Mouse (Mus musculus) hindbrain, embryonic 10.5 days (tissue): ENCODE results near the gene Nfic. TPM values are rescaled to one million over a fixed set of nuclear protein-coding genes. Genes with fewer than 3 reads are reported as not detected.

Experiments
- DNase-seq: peaks from one replicate; pipeline ENCODE4 v3.0.0-alpha.2; 2017; ENCODE audit warnings: low spot score
- H3K27ac ChIP-seq: fragments of 300-500 bp; sonication (generic); 2 replicates; pipeline ENCODE4 v1.5.1; 2016; ENCODE audit warnings: mild to moderate bottlenecking, moderate library complexity
- H3K27me3 ChIP-seq: fragments of 300-500 bp; sonication (generic); 2 replicates; pipeline ENCODE4 v1.6.1; 2016; ENCODE audit warnings: mild to moderate bottlenecking; ENCODE audit not compliant: poor library complexity, insufficient read depth, severe bottlenecking
- H3K36me3 ChIP-seq: fragments of 300-500 bp; sonication (generic); 2 replicates; pipeline ENCODE4 v1.6.1; 2016; ENCODE audit warnings: mild to moderate bottlenecking, moderate library complexity
- H3K4me1 ChIP-seq: fragments of 300-500 bp; sonication (generic); replicated peaks from 2 replicates; pipeline ENCODE4 v1.6.1; 2016; ENCODE audit warnings: mild to moderate bottlenecking
- H3K4me3 ChIP-seq: fragments of 300-500 bp; sonication (generic); 2 replicates; pipeline ENCODE4 v1.5.1; 2016; ENCODE audit warnings: mild to moderate bottlenecking, moderate library complexity
- H3K9me3 ChIP-seq: fragments of 300-500 bp; sonication (generic); 2 replicates; pipeline ENCODE4 v1.6.1; 2016; ENCODE audit warnings: mild to moderate bottlenecking, moderate library complexity
- WGBS: fragments of 180-500 bp; shearing (Covaris S2); methylation state at CpG from one replicate; pipeline ENCODE4 v1.1.7; 2016; 5-methylcytosine and 5-hydroxymethylcytosine counted together
- polyA plus RNA-seq: library from polyadenylated mRNA; unstranded; fragments of >200 nt; fragmentation: Nextera tagmentation; extraction: Ambion mirVana; gene quantifications from 2 replicates; pipeline ENCODE4 v1.2.1, GENCODE M21; 2016

Nfic gene
- polyA plus RNA-seq, 1 experiment from 2014 or later = 16.0 TPM

DNA sequence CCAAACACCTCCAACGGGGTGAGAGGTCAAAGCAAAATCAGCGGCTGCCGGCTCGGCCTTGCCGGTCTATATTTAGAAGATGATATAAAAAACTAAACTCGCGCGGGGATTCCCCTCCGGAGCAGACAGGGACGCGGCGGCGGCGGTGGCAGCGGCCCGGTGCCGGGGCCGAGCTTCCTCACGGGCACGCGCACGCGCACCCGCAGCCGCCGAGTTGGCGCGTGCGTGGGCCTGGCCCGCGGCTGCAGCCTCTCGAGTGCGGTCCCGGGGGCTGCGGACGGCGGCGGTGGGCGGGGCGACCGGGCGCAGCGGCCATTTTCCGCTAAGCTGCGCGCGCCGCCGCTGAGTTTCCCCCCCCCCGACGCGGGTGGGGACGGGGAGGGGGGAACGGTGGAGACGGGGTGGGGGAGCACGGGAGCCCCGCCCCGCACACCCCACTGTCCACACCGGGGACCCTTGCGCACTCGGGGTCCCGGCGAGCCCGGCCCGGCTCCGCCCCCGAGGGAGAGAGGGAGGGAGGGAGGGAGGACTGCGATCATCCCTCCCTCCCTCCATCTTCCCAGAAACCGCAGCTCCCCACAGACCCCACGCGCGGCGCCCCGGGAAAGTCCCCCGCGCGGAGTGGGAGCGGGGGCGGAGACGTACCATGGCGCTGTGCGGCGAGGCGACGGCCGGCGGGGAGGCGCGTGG lies 25.1 kb downstream of the Nfic start:
- Histone ChIP-seq H3K27me3 (peaks cover 78% of the 10 kb centered on the region), H3K4me1 (peaks cover 66% of the 10 kb centered on the region), H3K27ac (peak overlapping the region; percentile 95), H3K4me3 (peak overlapping the region; percentile 81), H3K36me3 (no peaks in the 10 kb centered on the region), H3K9me3 (0 out of 2 replicates have a peak, but pooled peaks cover 5% of the 10 kb centered on the region)
- WGBS = under 1% methylated on average over 70 of the region's 89 CpGs
- DNase-seq = peak; percentile 79

DNA sequence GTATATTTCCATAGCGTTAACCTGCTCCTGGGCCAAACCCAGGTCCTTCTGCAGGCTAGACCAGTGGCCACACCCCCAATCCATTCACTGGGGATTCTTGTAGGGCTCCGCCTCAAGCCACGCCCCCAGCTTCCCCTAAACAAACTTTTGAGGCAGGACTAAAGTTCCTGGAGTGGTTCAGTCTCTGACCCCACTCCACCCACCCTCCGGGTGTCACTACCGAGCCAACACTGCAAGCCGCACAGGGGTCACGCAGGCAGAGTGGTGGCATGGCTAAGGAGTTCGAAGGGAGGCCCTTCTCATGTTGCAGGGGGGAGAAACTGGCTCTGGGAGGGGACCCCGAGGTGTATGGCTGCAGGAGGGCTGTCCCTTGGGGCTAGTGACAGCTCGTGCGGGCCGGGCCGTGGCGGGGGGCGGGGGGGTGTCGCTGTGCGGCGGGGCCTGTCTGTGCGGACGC lies 25.8 kb downstream of the Nfic start:
- peaks cover 78% of the 10 kb centered on the region for H3K27me3 ChIP-seq
- 0 out of 2 replicates have a peak, but pooled peaks cover 5% of the 10 kb centered on the region for H3K9me3 ChIP-seq
- peaks cover 73% of the 10 kb centered on the region for H3K4me1 ChIP-seq
- DNase-seq = peak; percentile 71
- H3K27ac ChIP-seq = peak overlapping the region; percentile 95
- H3K4me3 ChIP-seq = peak overlapping the region; percentile 81
- no peaks in the 10 kb centered on the region for H3K36me3 ChIP-seq
- WGBS = under 1% methylated on average over 20 of the region's 20 CpGs

DNA sequence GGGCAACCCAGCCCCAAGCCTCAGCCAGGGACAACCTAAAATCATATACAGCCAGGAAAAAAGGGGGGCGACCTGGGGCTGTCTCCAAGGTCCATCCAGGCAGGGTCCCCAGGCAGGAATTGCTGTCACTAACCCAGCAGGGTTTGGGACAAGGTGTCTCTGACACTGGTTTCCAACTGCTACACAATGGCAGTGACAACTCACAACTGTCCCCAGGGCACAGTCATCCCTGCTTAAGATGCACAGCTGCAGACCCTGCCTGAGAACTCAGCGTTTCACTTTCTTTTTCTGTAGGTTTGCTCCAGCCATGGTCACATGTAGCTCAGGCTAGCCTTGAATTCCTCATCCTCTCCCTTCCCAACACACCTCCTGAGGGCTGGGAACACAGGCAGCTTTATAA lies 26.3 kb downstream of the Nfic start:
- Histone ChIP-seq H3K9me3 (0 out of 2 replicates have a peak, but pooled peaks cover 5% of the 10 kb centered on the region), H3K27ac (0 out of 2 replicates have a peak overlapping the region, but pooled peaks have one; percentile 95), H3K4me1 (peaks cover 76% of the 10 kb centered on the region), H3K27me3 (peaks cover 78% of the 10 kb centered on the region), H3K4me3 (peak overlapping the region; percentile 81), H3K36me3 (no peaks in the 10 kb centered on the region)
- WGBS = 32% methylated on average over 2 of the region's 2 CpGs
- peak; percentile 2 for DNase-seq

DNA sequence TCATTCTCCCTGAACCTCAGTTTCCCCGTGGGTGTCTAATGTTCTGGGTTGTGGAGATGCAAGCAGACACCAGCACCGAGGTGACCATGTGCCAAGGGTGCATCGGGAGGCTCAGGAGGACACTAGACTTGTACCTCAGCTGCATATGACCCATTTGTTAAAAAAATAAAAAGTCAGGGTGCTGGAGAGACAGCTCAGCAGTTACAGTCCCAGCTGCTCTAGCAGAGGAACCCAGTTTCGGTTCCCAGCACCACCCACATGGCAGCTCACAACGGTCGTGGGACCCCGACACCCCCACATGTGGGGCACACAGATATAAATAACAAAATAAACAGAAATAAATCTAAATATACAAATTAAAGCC lies 26.9 kb downstream of the Nfic start:
- Histone ChIP-seq H3K4me1 (peaks cover 72% of the 10 kb centered on the region), H3K27me3 (peaks cover 81% of the 10 kb centered on the region), H3K9me3 (0 out of 2 replicates have a peak, but pooled peaks cover 5% of the 10 kb centered on the region), H3K27ac (no peak overlapping the region), H3K36me3 (no peaks in the 10 kb centered on the region), H3K4me3 (no peak overlapping the region)
- 86% methylated on average over 7 of the region's 7 CpGs for WGBS
- DNase-seq = no peak

DNA sequence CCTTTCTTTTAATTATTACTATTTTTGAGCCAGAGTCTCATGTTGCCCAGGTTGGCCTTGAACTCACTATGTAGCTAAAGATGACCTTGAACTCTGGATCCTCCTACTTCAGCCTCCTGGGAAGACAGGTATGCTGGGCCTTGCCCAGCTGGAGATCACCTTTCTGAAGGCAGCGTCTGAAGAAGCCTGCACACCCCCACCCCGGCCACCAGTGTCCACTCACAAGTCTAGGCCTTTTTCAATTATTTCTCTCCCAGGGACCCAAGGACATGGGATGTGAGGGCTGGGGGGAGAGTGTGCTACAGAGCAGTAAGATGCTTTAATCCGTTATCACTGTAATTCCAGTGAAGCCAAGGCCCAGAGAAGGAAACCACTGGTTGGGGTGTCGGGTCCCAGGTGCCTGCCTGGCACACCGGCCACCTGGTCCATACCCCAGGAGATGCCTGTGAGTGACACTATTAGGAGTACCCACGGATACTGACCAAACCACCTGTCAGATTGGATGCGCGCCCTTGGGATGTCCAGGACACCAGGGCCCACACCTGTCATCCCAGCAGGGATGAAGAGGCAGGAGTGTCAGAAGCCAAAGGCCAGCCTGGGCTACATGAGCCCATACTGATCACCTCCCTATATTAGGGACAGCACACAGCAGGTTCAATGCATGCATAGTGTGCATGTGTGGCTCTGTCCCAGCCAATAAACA lies 27.5 kb downstream of the Nfic start:
- peaks cover 86% of the 10 kb centered on the region for H3K27me3 ChIP-seq
- 79% methylated on average over 8 of the region's 8 CpGs for WGBS
- no peaks in the 10 kb centered on the region for H3K36me3 ChIP-seq
- 0 out of 2 replicates have a peak, but pooled peaks cover 5% of the 10 kb centered on the region for H3K9me3 ChIP-seq
- no peak overlapping the region for H3K27ac ChIP-seq
- no peak for DNase-seq
- peaks cover 67% of the 10 kb centered on the region for H3K4me1 ChIP-seq
- no peak overlapping the region for H3K4me3 ChIP-seq

DNA sequence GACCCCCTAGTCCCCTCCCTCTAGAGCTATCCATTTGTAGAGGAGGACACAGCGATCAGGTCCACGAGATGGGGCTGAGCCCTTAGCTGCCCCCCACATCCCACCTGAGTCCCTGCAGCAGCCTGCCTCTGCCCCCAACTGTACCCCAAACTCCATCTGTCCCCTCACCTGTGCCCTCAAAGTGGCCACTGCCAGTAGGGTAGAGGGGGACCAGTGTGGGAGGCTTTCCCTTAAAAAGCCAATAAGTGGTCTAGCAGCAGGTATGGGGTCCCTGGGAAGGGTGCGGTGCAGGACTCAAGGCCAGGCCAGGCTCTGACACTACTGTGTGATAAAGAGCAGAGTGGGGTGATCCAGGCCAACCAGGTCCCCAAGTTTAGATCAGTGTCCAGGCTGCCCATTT lies 28.1 kb downstream of the Nfic start:
- Histone ChIP-seq H3K27me3 (peaks cover 89% of the 10 kb centered on the region), H3K4me3 (peak overlapping the region; percentile 45), H3K9me3 (0 out of 2 replicates have a peak, but pooled peaks cover 5% of the 10 kb centered on the region), H3K27ac (no peak overlapping the region), H3K4me1 (peaks cover 62% of the 10 kb centered on the region), H3K36me3 (no peaks in the 10 kb centered on the region)
- DNase-seq = peak; percentile 8
- WGBS = 42% methylated on average over 3 of the region's 3 CpGs

DNA sequence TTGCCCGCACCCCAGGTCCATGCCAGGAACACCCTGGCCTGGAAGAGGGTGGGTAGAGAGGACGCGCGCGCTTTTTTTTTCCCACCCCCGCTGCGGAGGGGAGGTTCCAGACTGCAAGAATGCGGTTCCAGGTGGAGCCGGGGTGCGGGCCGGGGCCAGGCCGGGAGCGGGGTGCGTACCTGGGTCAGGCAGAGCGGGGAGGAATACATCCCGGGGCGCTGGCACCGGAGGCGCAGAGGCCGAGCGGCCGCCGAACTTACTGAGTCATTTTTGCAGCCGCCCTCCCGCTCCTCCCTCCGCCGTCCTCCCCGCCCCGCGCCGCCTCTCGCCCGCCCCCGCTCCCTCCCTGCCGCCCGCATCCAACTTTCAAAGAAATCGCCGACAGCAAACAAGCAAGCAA lies 28.5 kb downstream of the Nfic start:
- Histone ChIP-seq H3K4me3 (peak overlapping the region; percentile 45), H3K9me3 (0 out of 2 replicates have a peak, but pooled peaks cover 5% of the 10 kb centered on the region), H3K27ac (no peak overlapping the region), H3K36me3 (no peaks in the 10 kb centered on the region), H3K4me1 (peaks cover 62% of the 10 kb centered on the region), H3K27me3 (peaks cover 89% of the 10 kb centered on the region)
- DNase-seq = peak; percentile 11
- WGBS = 2% methylated on average over 38 of the region's 38 CpGs

DNA sequence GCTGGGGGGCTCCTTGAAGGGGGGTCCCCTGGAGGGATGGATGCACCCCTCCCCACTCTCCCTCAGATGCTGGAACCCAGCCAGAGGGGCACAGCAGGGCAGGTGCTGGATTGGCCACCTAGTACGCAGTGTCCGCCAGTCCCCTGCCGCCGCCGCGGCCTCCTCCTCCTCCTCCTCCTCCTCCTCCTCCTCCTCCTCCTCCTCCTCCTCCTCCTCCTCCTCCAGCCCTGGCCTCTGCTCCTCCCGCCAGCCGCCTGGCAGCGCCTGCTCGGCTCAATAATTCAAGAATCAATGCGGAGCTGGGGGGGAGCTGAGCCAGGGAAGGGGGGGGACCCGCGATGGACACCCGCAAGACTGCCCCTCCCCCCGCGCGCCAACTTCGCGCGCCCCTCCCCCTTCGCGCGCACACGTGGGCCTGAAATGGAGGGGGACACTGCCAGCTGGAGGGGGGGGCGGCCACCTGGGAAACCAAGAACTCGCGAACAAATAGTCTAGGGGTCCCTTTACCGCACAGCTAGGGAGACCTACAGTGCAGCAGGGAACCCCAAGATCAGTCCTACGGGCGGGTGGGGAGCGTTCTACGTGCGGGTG lies 29.3 kb downstream of the Nfic start:
- under 1% methylated on average over 29 of the region's 33 CpGs for WGBS
- Histone ChIP-seq H3K27me3 (peaks cover 89% of the 10 kb centered on the region), H3K36me3 (no peaks in the 10 kb centered on the region), H3K4me1 (peaks cover 56% of the 10 kb centered on the region), H3K9me3 (0 out of 2 replicates have a peak, but pooled peaks cover 5% of the 10 kb centered on the region), H3K27ac (peak overlapping the region; percentile 56), H3K4me3 (peak overlapping the region; percentile 45)
- DNase-seq = peak; percentile 20

DNA sequence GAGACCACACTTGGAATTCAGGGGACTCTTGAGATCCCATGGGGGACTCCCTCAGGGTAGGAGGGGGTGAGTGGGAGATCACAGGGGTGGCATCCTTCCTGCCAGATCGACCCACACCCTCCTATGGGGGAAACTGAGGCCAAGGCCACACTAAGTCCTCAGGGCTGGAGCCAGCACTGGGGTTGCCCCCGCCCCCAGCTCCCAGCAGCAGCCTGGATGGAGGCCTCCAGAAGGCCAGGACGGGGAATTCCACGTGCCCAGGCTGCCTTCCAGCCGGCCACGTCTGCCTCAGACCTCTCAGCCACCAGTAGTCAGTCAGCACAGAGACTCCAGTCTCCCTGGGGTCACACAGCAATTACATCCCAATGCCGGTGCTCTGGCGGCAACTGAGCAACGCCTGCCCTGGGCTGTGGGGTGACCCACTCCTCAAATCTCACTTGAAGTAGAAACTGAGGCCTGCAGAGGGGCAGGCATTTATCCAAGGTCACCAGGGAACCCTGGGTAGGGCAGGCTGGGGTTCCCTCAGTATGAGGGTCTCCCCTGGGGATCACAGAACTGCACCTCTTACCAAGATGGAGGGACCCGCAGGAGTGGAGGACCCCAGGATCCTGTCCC lies 30.1 kb downstream of the Nfic start:
- WGBS = 23% methylated on average over 10 of the region's 10 CpGs
- Histone ChIP-seq H3K27ac (no peak overlapping the region), H3K4me3 (peak overlapping the region; percentile 23; the same call in 1 of the 2 replicates), H3K36me3 (peaks cover 2% of the 10 kb centered on the region; the same call in 1 of the 2 replicates), H3K4me1 (peaks cover 50% of the 10 kb centered on the region), H3K27me3 (peaks cover 91% of the 10 kb centered on the region), H3K9me3 (0 out of 2 replicates have a peak, but pooled peaks cover 5% of the 10 kb centered on the region)
- DNase-seq = peak; percentile 3

DNA sequence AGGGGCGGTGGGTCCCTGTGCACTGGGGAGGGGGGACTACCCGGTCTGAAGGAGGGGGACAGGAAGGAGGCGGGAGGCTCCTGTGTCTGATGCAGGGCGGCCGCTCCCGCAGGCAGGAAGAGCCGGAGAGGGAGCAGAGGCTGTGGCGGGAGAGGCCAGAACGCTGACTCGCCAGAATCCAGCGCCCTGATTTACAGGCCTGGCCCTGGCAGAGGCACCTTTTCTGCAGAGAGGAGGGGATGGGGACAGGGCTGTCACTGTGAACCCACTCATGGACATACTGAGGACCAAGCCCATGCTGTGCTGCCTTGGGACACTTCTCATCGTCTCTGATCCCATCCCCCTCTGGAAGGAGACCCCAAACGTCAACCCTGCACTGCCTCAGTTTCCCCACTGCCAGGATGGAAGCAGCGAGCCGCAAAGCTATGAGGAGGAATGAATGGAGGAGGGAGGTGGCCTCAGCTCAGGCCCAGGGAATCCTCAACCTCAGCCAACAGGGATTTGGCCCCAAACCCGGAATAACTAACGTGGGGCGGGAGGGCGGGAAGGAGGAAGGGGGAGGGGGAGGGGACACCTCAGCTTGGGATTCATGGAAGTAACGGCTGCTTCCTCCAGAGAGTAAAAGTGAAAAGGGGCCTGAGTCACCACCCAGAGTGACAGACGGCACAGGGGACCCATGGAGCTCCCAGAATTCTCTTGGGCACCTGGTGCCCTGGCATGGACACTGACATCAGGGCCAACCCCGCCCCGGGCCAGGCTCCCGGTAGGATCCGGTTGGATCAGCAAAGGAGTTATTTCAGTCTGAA lies 31.0 kb downstream of the Nfic start:
- Histone ChIP-seq H3K4me1 (peaks cover 51% of the 10 kb centered on the region), H3K36me3 (peaks cover 6% of the 10 kb centered on the region; the same call in 1 of the 2 replicates), H3K9me3 (0 out of 2 replicates have a peak, but pooled peaks cover 5% of the 10 kb centered on the region), H3K27me3 (peaks cover 99% of the 10 kb centered on the region), H3K4me3 (peak overlapping the region; percentile 23; the same call in 1 of the 2 replicates), H3K27ac (peak overlapping the region; percentile 50)
- DNase-seq = peak; percentile 9
- WGBS = 5% methylated on average over 25 of the region's 25 CpGs

DNA sequence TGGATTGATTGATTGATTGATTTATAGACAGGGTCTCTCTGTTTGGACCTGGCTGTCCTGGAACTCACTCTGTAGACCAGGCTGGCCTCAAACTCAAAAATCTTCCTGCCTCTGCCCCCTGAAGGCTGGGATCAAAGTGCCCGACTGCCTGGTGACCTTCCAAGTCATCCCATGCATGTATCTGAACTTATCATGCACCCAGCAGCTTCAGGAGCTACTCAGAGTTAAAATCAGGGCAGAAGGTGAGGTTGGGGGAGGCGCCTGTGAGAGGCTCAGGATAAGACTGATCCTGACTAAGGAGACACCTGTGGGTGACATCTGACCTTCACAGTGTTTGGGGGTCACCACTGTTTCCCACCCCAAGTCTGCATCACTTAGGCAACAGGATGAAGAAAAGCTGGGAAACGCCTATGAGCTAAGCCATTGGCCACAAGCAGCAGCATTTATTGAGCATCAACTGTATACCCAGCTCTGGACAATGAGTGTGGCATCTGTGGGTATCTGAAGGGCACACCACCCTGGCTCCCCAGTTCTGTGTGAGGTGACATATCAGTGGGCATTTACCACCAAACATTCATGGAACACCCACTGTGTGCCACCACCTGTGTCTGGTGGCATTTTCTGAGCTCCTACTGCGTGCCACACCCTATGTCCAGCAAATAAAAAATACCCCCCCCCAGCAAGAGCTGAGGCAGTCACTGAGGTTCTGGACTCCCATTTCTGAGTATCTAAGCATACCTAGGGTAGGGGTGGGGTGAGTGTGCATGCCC lies 31.8 kb downstream of the Nfic start:
- Histone ChIP-seq H3K9me3 (0 out of 2 replicates have a peak, but pooled peaks cover 5% of the 10 kb centered on the region), H3K4me3 (peak overlapping the region; percentile 2; the same call in 1 of the 2 replicates), H3K36me3 (peaks cover 6% of the 10 kb centered on the region; the same call in 1 of the 2 replicates), H3K4me1 (peaks cover 54% of the 10 kb centered on the region), H3K27me3 (peaks cover 99% of the 10 kb centered on the region), H3K27ac (peak overlapping the region; percentile 50; the same call in 1 of the 2 replicates)
- 69% methylated on average over 4 of the region's 4 CpGs for WGBS
- DNase-seq = no peak
